Comparison of ENCODE assay signal across 21 mouse cellular contexts in the genomic region with DNA sequence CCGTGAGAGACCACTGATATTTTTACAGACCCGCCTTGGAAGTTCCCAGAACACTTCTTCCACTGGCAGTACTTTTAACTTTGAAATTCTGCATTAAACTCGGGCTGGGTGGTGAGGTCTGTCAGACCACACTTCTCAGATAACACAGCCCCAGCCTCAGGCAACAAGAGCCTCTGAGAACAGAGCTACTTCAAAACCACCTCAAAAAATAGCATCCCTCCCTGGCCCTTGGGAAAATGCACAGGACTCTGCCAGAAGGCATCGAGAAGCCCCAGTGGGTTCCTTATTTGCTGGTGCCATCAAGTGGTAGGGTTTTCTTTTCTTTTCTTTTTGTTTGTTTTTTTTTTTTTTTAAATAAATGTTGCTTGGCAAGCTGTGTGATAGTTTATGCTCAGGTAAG. TPM values are rescaled to one million over a fixed set of nuclear protein-coding genes. Genes with fewer than 3 reads are reported as not detected.
A peak's percentile ranks its signal among the peaks of the same experiment; 100 is the strongest.
DNase-seq lines count a peak whose midpoint lies in the region; ATAC-seq and TF ChIP-seq lines count a peak whose summit lies in the region.
"Had no signal": no experiment of that assay in that cellular context is flagged by ENCODE, and none has a peak within 500 bp of the region (broad histone marks: within the 10 kb centered on the region; RNA-seq: fewer than 3 reads in every experiment).

No protein-coding gene starts in this region.

- no peak for ATAC-seq in embryonic facial prominence, embryonic 11.5 days (replicated peaks; ENCODE audit: insufficient number of reproducible peaks, low FRiP score, low TSS enrichment, low read depth)
- ATAC-seq in limb, embryonic 14.5 days (ENCODE audit: low FRiP score, low read depth) = peak; percentile 20
- ATAC-seq: intestine, embryonic 16.5 days; midbrain, embryonic 13.5 days had no signal

- H3K27ac ChIP-seq in heart, embryonic 10.5 days = peak overlapping the region; percentile 45; the same call in 1 of the 2 replicates
- H3K27ac ChIP-seq in heart, adult 2 months = no peak overlapping the region
- H3K27ac ChIP-seq in layer of hippocampus, adult 2 months = no peak overlapping the region
- H3K27ac ChIP-seq in embryonic facial prominence, embryonic 11.5 days (replicated peaks; ENCODE audit: low read depth, low read length) = no peak overlapping the region
- H3K27ac ChIP-seq in limb, embryonic 14.5 days (replicated peaks; ENCODE audit: low read depth, low read length) = peak overlapping the region; percentile 65; the same call in 1 of the 2 replicates
- no peak overlapping the region for H3K27ac ChIP-seq in thymus, adult 2 months (ENCODE audit: control insufficient read depth, insufficient read depth, low read length)
- H3K27ac ChIP-seq: hindbrain, embryonic 12.5 days; liver, embryonic 15.5 days; midbrain, embryonic 13.5 days had no signal

- intact Hi-C loops in heart, adult 2 months (cut with DNase I) = loop anchor here (10.0 kb wide), 1 partner anchor 454 kb away; no protein-coding TSS in a partner anchor

- peaks cover 22% of the 10 kb centered on the region for H3K4me1 ChIP-seq in heart, embryonic 10.5 days
- no peaks in the 10 kb centered on the region; the same call in 1 of the 2 replicates for H3K4me1 ChIP-seq in heart, adult 2 months (ENCODE audit: control insufficient read depth, insufficient read depth, low read length)
- no peaks in the 10 kb centered on the region for H3K4me1 ChIP-seq in embryonic facial prominence, embryonic 11.5 days (ENCODE audit: control insufficient read depth, insufficient read depth, low read length)
- peaks cover 26% of the 10 kb centered on the region for H3K4me1 ChIP-seq in limb, embryonic 14.5 days (ENCODE audit: control insufficient read depth, insufficient read depth, low read length)
- H3K4me1 ChIP-seq in thymus, adult 2 months (replicated peaks; ENCODE audit: control insufficient read depth, insufficient read depth, low read length) = peaks cover 5% of the 10 kb centered on the region; the same call in 1 of the 2 replicates
- H3K4me1 ChIP-seq: liver, embryonic 15.5 days; midbrain, embryonic 13.5 days had no signal

- H3K27me3 ChIP-seq in heart, embryonic 10.5 days (ENCODE audit: insufficient read depth, poor library complexity, severe bottlenecking) = peaks cover 16% of the 10 kb centered on the region; the same call in 1 of the 2 replicates
- H3K27me3 ChIP-seq in heart, adult 2 months (ENCODE audit: control insufficient read depth, insufficient read depth, low read length) = no peaks in the 10 kb centered on the region
- no peaks in the 10 kb centered on the region for H3K27me3 ChIP-seq in embryonic facial prominence, embryonic 11.5 days (ENCODE audit: control insufficient read depth, insufficient read depth, low read length)
- no peaks in the 10 kb centered on the region for H3K27me3 ChIP-seq in limb, embryonic 14.5 days (ENCODE audit: control insufficient read depth, insufficient read depth, low read length)
- no peaks in the 10 kb centered on the region for H3K27me3 ChIP-seq in thymus, adult 2 months (ENCODE audit: control insufficient read depth, insufficient read depth, low read length)
- H3K27me3 ChIP-seq: midbrain, embryonic 13.5 days had no signal

- H3K9ac ChIP-seq in heart, adult 2 months (ENCODE audit: low read depth, low read length) = no peak overlapping the region
- no peak overlapping the region; the same call in 1 of the 2 replicates for H3K9ac ChIP-seq in embryonic facial prominence, embryonic 11.5 days (replicated peaks; ENCODE audit: low read length)
- no peak overlapping the region for H3K9ac ChIP-seq in limb, embryonic 14.5 days (ENCODE audit: low read depth, low read length, severe bottlenecking)
- H3K9ac ChIP-seq: hindbrain, embryonic 12.5 days; liver, embryonic 15.5 days; midbrain, embryonic 13.5 days had no signal

- no peak overlapping the region for H3K4me2 ChIP-seq in embryonic facial prominence, embryonic 11.5 days (ENCODE audit: low read depth, low read length)
- H3K4me2 ChIP-seq in limb, embryonic 14.5 days (replicated peaks; ENCODE audit: low read depth, low read length, severe bottlenecking) = no peak overlapping the region
- H3K4me2 ChIP-seq: hindbrain, embryonic 12.5 days; liver, embryonic 15.5 days; midbrain, embryonic 13.5 days had no signal

- TF ChIP-seq CTCF in heart, adult 2 months (IDR thresholded peaks at IDR 0.05) = no peak
- peak; percentile 41 for TF ChIP-seq CTCF in layer of hippocampus, adult 2 months (conservative IDR thresholded peaks at IDR 0.05)
- TF ChIP-seq CTCF in thymus, adult 2 months (IDR thresholded peaks at IDR 0.05; ENCODE audit: borderline replicate concordance, control insufficient read depth, extremely low read depth, insufficient read depth, low read length, poor library complexity) = no peak

- no peak for TF ChIP-seq POLR2A in heart, adult 2 months (IDR thresholded peaks at IDR 0.05; ENCODE audit: insufficient read depth, low read depth, low read length)
- no peak for TF ChIP-seq POLR2A in limb, embryonic 14.5 days (IDR thresholded peaks at IDR 0.05; ENCODE audit: borderline replicate concordance, extremely low read depth, insufficient read depth, insufficient read length)
- TF ChIP-seq POLR2A in thymus, adult 2 months (IDR thresholded peaks at IDR 0.05; ENCODE audit: control insufficient read depth, extremely low read depth, insufficient read depth, low read length, poor library complexity) = no peak

- H3K36me3 ChIP-seq in heart, embryonic 10.5 days = no peaks in the 10 kb centered on the region
- no peaks in the 10 kb centered on the region for H3K36me3 ChIP-seq in heart, adult 2 months (ENCODE audit: control insufficient read depth, insufficient read depth, low read length)
- no peaks in the 10 kb centered on the region for H3K36me3 ChIP-seq in embryonic facial prominence, embryonic 11.5 days (replicated peaks; ENCODE audit: control insufficient read depth, insufficient read depth, low read depth, low read length)
- no peaks in the 10 kb centered on the region for H3K36me3 ChIP-seq in limb, embryonic 14.5 days (ENCODE audit: control insufficient read depth, insufficient read depth, low read length)
- no peaks in the 10 kb centered on the region for H3K36me3 ChIP-seq in thymus, adult 2 months (ENCODE audit: control insufficient read depth, insufficient read depth, low read length)
- H3K36me3 ChIP-seq: hindbrain, embryonic 12.5 days; liver, embryonic 15.5 days; midbrain, embryonic 13.5 days had no signal

- H3K79me2 ChIP-seq in heart, adult 2 months (replicated peaks; ENCODE audit: control insufficient read depth, insufficient read depth, low read length) = no peaks in the 10 kb centered on the region

- H3K9me3 ChIP-seq in heart, embryonic 10.5 days = no peaks in the 10 kb centered on the region
- H3K9me3 ChIP-seq in embryonic facial prominence, embryonic 11.5 days (replicated peaks; ENCODE audit: control insufficient read depth, low read length) = no peaks in the 10 kb centered on the region
- no peaks in the 10 kb centered on the region for H3K9me3 ChIP-seq in limb, embryonic 14.5 days (ENCODE audit: control insufficient read depth, low read length)
- H3K9me3 ChIP-seq: hindbrain, embryonic 12.5 days; liver, embryonic 15.5 days; midbrain, embryonic 13.5 days had no signal

- no peak for DNase-seq in heart, embryonic 10.5 days (ENCODE audit: low spot score)
- DNase-seq in heart, adult 2 months = no peak
- no peak for DNase-seq in layer of hippocampus, adult 2 months (ENCODE audit: low spot score in 2 of 2)
- no peak for DNase-seq in layer of hippocampus, adult 9-11 months
- peak; percentile 62 for DNase-seq in embryonic facial prominence, embryonic 11.5 days (ENCODE audit: low spot score)
- no peak for DNase-seq in limb, embryonic 14.5 days (ENCODE audit: low spot score)
- no peak for DNase-seq in cerebellum, adult 8-10 months
- no peak for DNase-seq in thymus, adult 2 months
- DNase-seq: adrenal gland, adult 8-10 months; B cell, adult 2 months; cerebellum, adult 11-12 months; kidney, postnatal 25 days; thymus, postnatal 36 days had no signal

- TF ChIP-seq EP300 in heart, adult 2 months (IDR thresholded peaks at IDR 0.05; ENCODE audit: insufficient read depth, low read depth, low read length) = no peak

- WGBS in heart, embryonic 10.5 days = 9% methylated on average over 4 of the region's 4 CpGs
- 14% methylated on average over 4 of the region's 4 CpGs for WGBS in heart, adult 2 months
- WGBS in embryonic facial prominence, embryonic 11.5 days = 20% methylated on average over 4 of the region's 4 CpGs
- 2% methylated on average over 4 of the region's 4 CpGs for WGBS in limb, embryonic 14.5 days
- WGBS in thymus, adult 2 months = 15% methylated on average over 4 of the region's 4 CpGs

- H3K4me3 ChIP-seq in heart, embryonic 10.5 days = no peak overlapping the region; the same call in 1 of the 2 replicates
- no peak overlapping the region for H3K4me3 ChIP-seq in heart, adult 2 months
- H3K4me3 ChIP-seq in layer of hippocampus, adult 2 months = no peak overlapping the region
- H3K4me3 ChIP-seq in embryonic facial prominence, embryonic 11.5 days (ENCODE audit: low read depth, low read length) = no peak overlapping the region
- no peak overlapping the region for H3K4me3 ChIP-seq in limb, embryonic 14.5 days (replicated peaks; ENCODE audit: low read length)
- no peak overlapping the region for H3K4me3 ChIP-seq in thymus, adult 2 months (ENCODE audit: control insufficient read depth, insufficient read depth, low read length)
- H3K4me3 ChIP-seq: hindbrain, embryonic 12.5 days; liver, embryonic 15.5 days; midbrain, embryonic 13.5 days had no signal

RNA-seq across cellular contexts. Expression of gene Mas1, which starts 0.7 kb away (rescaled TPM):
- polyA plus RNA-seq in heart, embryonic 10.5 days (2016; fragmentation: Nextera tagmentation; extraction: Ambion mirVana) = 0.30 and 0.36 TPM in 2 replicates
- total RNA-seq in heart, adult 2 months (2021) = 1 to 10 TPM in 1 of 2 experiments, under 1 TPM in 1; 0.68 to 1.6 TPM
- polyA plus RNA-seq in heart, adult 2 months (2012; rRNA removed) = 1.0 and 4.6 TPM in 2 replicates
- 10 to 100 TPM; 56.2 to 56.3 TPM for total RNA-seq in layer of hippocampus, adult 2 months (2021)
- 0.18 and 0.42 TPM in 2 replicates for polyA plus RNA-seq in embryonic facial prominence, embryonic 11.5 days (2014; fragmentation: Nextera tagmentation; extraction: Ambion mirVana)
- polyA plus RNA-seq in limb, embryonic 14.5 days (2012; rRNA removed) = 1.7 and 1.9 TPM in 2 replicates
- 1.4 and 2.1 TPM in 2 replicates for polyA plus RNA-seq in limb, embryonic 14.5 days (2014; fragmentation: Nextera tagmentation; extraction: Ambion mirVana)
- 0.28 and 0.66 TPM in 2 replicates for polyA plus RNA-seq in thymus, adult 2 months (2012; rRNA removed)
- total RNA-seq: ES-E14 had no signal
- polyA plus RNA-seq: midbrain, embryonic 13.5 days; spleen, adult 2 months had no signal

RNA-seq across cellular contexts. Expression of gene Mrgprh, which starts 7.2 kb away (rescaled TPM):
- 0.07 TPM in 1 of 2 replicates, not detected in the other for polyA plus RNA-seq in heart, embryonic 10.5 days (2016; fragmentation: Nextera tagmentation; extraction: Ambion mirVana)
- total RNA-seq in heart, adult 2 months (2021) = 1 to 10 TPM; 5.6 to 5.7 TPM
- 9.2 and 17.1 TPM in 2 replicates for polyA plus RNA-seq in heart, adult 2 months (2012; rRNA removed)
- under 1 TPM in 1 of 2 experiments, not detected in 1; 0.25 TPM for total RNA-seq in layer of hippocampus, adult 2 months (2021)
- not detected in 2 replicates for polyA plus RNA-seq in embryonic facial prominence, embryonic 11.5 days (2014; fragmentation: Nextera tagmentation; extraction: Ambion mirVana)
- polyA plus RNA-seq in limb, embryonic 14.5 days (2012; rRNA removed) = 0.38 and 0.73 TPM in 2 replicates
- polyA plus RNA-seq in limb, embryonic 14.5 days (2014; fragmentation: Nextera tagmentation; extraction: Ambion mirVana) = 0.10 and 0.14 TPM in 2 replicates
- polyA plus RNA-seq in thymus, adult 2 months (2012; rRNA removed) = 0.24 TPM in 1 of 2 replicates, not detected in the other
- total RNA-seq: ES-E14; layer of hippocampus, postnatal 14 days had no signal
- polyA plus RNA-seq: forebrain, embryonic 11.5 days; hindbrain, embryonic 12.5 days; intestine, embryonic 16.5 days; liver, embryonic 15.5 days; midbrain, embryonic 13.5 days; spleen, adult 2 months had no signal

RNA-seq across cellular contexts. Expression of gene Pnldc1, which starts 41.4 kb away (rescaled TPM):
- 1.4 and 2.5 TPM in 2 replicates for polyA plus RNA-seq in heart, embryonic 10.5 days (2016; fragmentation: Nextera tagmentation; extraction: Ambion mirVana)
- under 1 TPM; 0.42 to 0.93 TPM for total RNA-seq in heart, adult 2 months (2021)
- polyA plus RNA-seq in heart, adult 2 months (2012; rRNA removed) = 1.6 and 1.9 TPM in 2 replicates
- 1 to 10 TPM; 3.9 to 6.2 TPM for total RNA-seq in layer of hippocampus, adult 2 months (2021)
- polyA plus RNA-seq in embryonic facial prominence, embryonic 11.5 days (2014; fragmentation: Nextera tagmentation; extraction: Ambion mirVana) = 1.6 and 2.3 TPM in 2 replicates
- polyA plus RNA-seq in limb, embryonic 14.5 days (2012; rRNA removed) = 5.1 and 5.3 TPM in 2 replicates
- 2.4 and 3.4 TPM in 2 replicates for polyA plus RNA-seq in limb, embryonic 14.5 days (2014; fragmentation: Nextera tagmentation; extraction: Ambion mirVana)
- polyA plus RNA-seq in thymus, adult 2 months (2012; rRNA removed) = 1.8 and 2.1 TPM in 2 replicates

RNA-seq across cellular contexts. Expression of gene Tcp1, which starts 46.9 kb away (rescaled TPM):
- 440 and 487 TPM in 2 replicates for polyA plus RNA-seq in heart, embryonic 10.5 days (2016; fragmentation: Nextera tagmentation; extraction: Ambion mirVana)
- total RNA-seq in heart, adult 2 months (2021) = 100 to 1,000 TPM; 176 to 196 TPM
- polyA plus RNA-seq in heart, adult 2 months (2012; rRNA removed) = 68.6 and 134 TPM in 2 replicates
- 100 to 1,000 TPM; 201 to 208 TPM for total RNA-seq in layer of hippocampus, adult 2 months (2021)
- polyA plus RNA-seq in embryonic facial prominence, embryonic 11.5 days (2014; fragmentation: Nextera tagmentation; extraction: Ambion mirVana) = 644 and 679 TPM in 2 replicates
- 184 and 212 TPM in 2 replicates for polyA plus RNA-seq in limb, embryonic 14.5 days (2012; rRNA removed)
- 386 and 395 TPM in 2 replicates for polyA plus RNA-seq in limb, embryonic 14.5 days (2014; fragmentation: Nextera tagmentation; extraction: Ambion mirVana)
- 82.2 and 93.1 TPM in 2 replicates for polyA plus RNA-seq in thymus, adult 2 months (2012; rRNA removed)

RNA-seq across cellular contexts. Expression of gene Mrpl18, which starts 47.5 kb away (rescaled TPM):
- 203 and 208 TPM in 2 replicates for polyA plus RNA-seq in heart, embryonic 10.5 days (2016; fragmentation: Nextera tagmentation; extraction: Ambion mirVana)
- total RNA-seq in heart, adult 2 months (2021) = 100 to 1,000 TPM; 151 to 160 TPM
- polyA plus RNA-seq in heart, adult 2 months (2012; rRNA removed) = 65.1 and 78.1 TPM in 2 replicates
- total RNA-seq in layer of hippocampus, adult 2 months (2021) = 10 to 100 TPM; 60.9 to 68.9 TPM
- polyA plus RNA-seq in embryonic facial prominence, embryonic 11.5 days (2014; fragmentation: Nextera tagmentation; extraction: Ambion mirVana) = 172 and 188 TPM in 2 replicates
- polyA plus RNA-seq in limb, embryonic 14.5 days (2012; rRNA removed) = 47.4 and 66.4 TPM in 2 replicates
- 127 and 135 TPM in 2 replicates for polyA plus RNA-seq in limb, embryonic 14.5 days (2014; fragmentation: Nextera tagmentation; extraction: Ambion mirVana)
- 48.4 and 54.8 TPM in 2 replicates for polyA plus RNA-seq in thymus, adult 2 months (2012; rRNA removed)

Comparison
In these comparisons a context has a peak if more than half of its experiments do, and no peak if none do; other contexts are left out.
1. H3K27ac ChIP-seq: peak in heart, embryonic 10.5 days (single experiment) and limb, embryonic 14.5 days (single experiment); none in heart, adult 2 months (single experiment), layer of hippocampus, adult 2 months (single experiment), embryonic facial prominence, embryonic 11.5 days (single experiment) and thymus, adult 2 months (single experiment).